Mouse (Mus musculus) brain, embryonic 14.5 days (tissue): ENCODE measurements around the gene Pak3. TPM values are rescaled to one million over a fixed set of nuclear protein-coding genes. Genes with fewer than 3 reads are reported as not detected.

Experiments
- DNase-seq: peaks from one replicate; pipeline ENCODE4 v3.0.0-alpha.2; 2011; ENCODE audit warnings: low read depth
- CTCF ChIP-seq: fragments of 200-500 bp; IDR thresholded peaks from 2 replicates; pipeline ENCODE4 v1.5.1; 2012; ENCODE audit warnings: inconsistent platforms, mild to moderate bottlenecking, moderate library complexity, borderline replicate concordance; ENCODE audit not compliant: insufficient read depth, insufficient read length; ENCODE audit errors: extremely low read depth
- POLR2A ChIP-seq: fragments of 200-500 bp; IDR thresholded peaks from 2 replicates; pipeline ENCODE4 v1.6.1; 2012; ENCODE audit warnings: mild to moderate bottlenecking, inconsistent platforms, borderline replicate concordance; ENCODE audit not compliant: poor library complexity, insufficient read depth, insufficient read length, severe bottlenecking; ENCODE audit errors: extremely low read depth
- polyA plus RNA-seq: library from polyadenylated mRNA; depleted of rRNA; stranded (reverse); fragments of >200 nt; gene quantifications from 2 replicates; pipeline ENCODE4 v1.2.3, GENCODE M21; 2012; rRNA removed

The Pak3 gene
- polyA plus RNA-seq, 1 experiment = 41.7 TPM

DNA sequence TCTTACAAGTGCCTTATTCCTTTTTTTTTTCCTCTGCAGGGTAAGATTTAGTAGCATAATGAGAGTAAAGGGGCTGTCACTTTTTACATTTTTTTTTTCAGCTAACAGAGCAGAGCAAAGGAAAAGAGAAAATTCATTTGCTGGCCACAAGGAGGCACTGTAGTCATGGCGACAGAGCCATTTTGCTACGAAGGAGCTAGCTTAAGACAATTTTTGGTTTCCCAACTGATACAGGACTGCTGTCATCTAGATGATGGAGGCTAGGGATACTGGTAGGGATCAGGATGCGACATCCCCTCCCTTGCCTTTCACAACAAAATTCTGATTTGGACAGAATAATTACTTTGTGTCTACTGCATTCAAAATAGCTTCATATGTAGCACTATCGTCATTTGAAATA, 217.6 kb downstream of the Pak3 start:
- peak; percentile 72 for DNase-seq
- TF ChIP-seq CTCF = peak; percentile 61; the same call in 1 of the 2 replicates
- no peak for TF ChIP-seq POLR2A

GRCm38 (mm10) chrX:143739171-143739570, 220.8 kb downstream of the Pak3 start:
- no peak for TF ChIP-seq POLR2A
- peak; percentile 63; the same call in 1 of the 2 replicates for TF ChIP-seq CTCF
- DNase-seq = peak; percentile 77

GRCm38 (mm10) chrX:143762556-143762955, 244.2 kb downstream of the Pak3 start:
- TF ChIP-seq POLR2A = no peak
- no peak for TF ChIP-seq CTCF
- DNase-seq = peak; percentile 31

- TF ChIP-seq POLR2A = no peak
- no peak for TF ChIP-seq CTCF
- DNase-seq = no peak
Observed at GRCm38 (mm10) chrX:143815948-143816347, 297.6 kb downstream of the Pak3 start.

GRCm38 (mm10) chrX:143818961-143819360, 300.6 kb downstream of the Pak3 start:
- peak; percentile 19 for DNase-seq
- TF ChIP-seq CTCF = no peak
- no peak for TF ChIP-seq POLR2A

DNA sequence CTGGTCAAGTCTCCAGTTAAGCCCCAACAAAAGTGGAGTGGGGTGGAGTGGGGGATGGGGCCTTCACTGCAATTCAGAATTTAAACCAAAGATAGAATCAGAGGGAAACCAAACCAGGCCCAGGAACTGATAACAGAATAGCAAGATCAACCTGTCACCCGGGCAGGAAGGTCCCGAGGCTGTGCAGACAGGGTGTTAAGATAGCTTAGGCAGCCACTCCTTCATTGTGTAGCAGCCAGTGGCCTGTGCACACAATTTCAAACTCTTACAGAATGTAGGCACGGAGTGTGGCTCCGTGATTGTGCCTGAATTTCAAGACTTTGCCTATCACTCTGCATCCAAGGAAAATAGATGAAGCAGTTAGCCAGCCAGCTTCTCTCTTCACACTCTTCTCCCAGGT, 308.1 kb downstream of the Pak3 start:
- DNase-seq = no peak

DNA sequence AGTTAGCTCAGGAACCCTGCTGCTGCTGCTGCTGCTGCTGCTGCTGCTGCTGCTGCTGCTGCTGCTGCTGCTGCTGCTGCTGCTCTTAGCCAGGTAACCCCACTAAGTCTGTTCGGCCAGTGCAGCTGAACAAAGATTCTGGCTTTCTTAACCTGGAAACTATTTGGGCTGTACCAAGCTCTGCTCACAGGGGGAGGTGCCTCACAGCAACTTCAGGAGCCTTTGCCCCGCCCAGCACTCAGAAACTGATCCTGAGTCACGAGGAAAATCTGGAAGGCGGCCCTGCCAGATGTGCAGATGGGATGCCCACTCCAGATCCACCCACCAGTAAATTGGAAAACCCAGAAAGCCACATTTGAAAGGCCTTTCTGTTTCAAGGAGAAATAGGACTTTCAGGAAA, 308.8 kb downstream of the Pak3 start, which contains the start of gene Capn6:
TSS of gene Capn6 (minus strand) at position 203 of the 400 bp plus-strand sequence.
- TF ChIP-seq CTCF (no peak), POLR2A (no peak)
- peak; percentile 9 for DNase-seq

More for the DNA sequence above, 308.1 kb downstream of the Pak3 start:
- no peak for TF ChIP-seq POLR2A

DNA sequence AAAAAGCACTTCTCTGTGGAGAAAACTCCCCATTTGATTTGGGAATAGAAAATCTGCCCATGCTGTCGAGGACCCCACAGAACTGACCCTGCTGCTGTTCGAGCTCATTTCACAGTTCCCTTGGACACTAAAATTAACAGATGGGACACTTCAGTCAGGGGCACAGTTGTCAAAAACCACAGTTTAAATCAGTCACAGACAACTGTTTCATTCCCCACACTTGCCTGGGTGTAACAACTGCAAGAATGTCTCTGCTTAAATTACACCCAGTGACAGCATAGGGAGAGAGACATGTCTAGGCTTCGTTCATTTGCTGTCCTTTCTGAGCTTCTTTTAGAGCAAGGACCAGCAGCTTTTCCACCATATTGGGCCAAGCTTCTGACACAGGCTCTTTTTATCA, 328.2 kb downstream of the Pak3 start:
- DNase-seq = no peak

More for the DNA sequence above, 328.2 kb downstream of the Pak3 start:
- TF ChIP-seq CTCF = no peak
- TF ChIP-seq POLR2A = no peak

Other genes with a start within 250 kb of the Pak3 start
- 1.9 and 3.8 TPM in 2 replicates for gene Chrdl1, start 124.3 kb upstream of the Pak3 start, polyA plus RNA-seq